Mouse (Mus musculus): ENCODE measurements around the gene Ppm1l.

- TF ChIP-seq EP300 (optimal IDR thresholded peaks at IDR 0.05) (no peak), CTCF (IDR thresholded peaks at IDR 0.05; ENCODE audit: low read depth) (no peak)
Observed at GRCm38 (mm10) chr3:69329910-69330309, 13.2 kb downstream of the Ppm1l start.

Data from stomach, postnatal 0 days (tissue).